Comparison of ENCODE assay signal across 10 mouse cellular contexts in the genomic region with DNA sequence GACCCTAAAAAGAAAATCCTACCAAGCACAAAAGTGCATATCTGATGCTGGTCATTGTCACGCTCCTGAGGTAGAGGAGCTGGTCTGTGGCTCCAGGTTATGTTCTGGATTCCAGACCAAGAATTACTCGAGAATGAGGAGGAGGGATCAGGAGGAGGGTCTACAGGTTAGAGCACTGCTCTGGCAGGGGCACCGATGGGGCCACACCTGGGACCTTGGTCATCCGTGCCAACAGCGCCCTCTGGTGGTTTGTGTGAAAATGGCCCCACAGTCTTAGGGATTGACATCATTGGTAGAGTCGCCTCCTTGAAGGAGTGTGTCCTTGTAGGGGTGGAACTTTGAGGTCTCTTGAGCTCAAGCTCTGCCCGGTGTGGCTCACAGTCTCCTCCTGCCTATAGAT. TPM values are rescaled to one million over a fixed set of nuclear protein-coding genes. Genes with fewer than 3 reads are reported as not detected.
DNase-seq lines count a peak whose midpoint lies in the region; ATAC-seq lines count a peak whose summit lies in the region.
"Had no signal": no experiment of that assay in that cellular context is flagged by ENCODE, and none has a peak within 500 bp of the region (broad histone marks: within the 10 kb centered on the region; RNA-seq: fewer than 3 reads in every experiment).

No protein-coding gene starts in this region.

- ATAC-seq in hindbrain, embryonic 13.5 days (ENCODE audit: low FRiP score), result no peak
- ATAC-seq in hindbrain, embryonic 11.5 days (ENCODE audit: low FRiP score), result no peak

- peaks cover 6% of the 10 kb centered on the region; the same call in 1 of the 2 replicates for H3K4me1 ChIP-seq in hindbrain, embryonic 10.5 days (replicated peaks)
- no peaks in the 10 kb centered on the region for H3K4me1 ChIP-seq in hindbrain, embryonic 13.5 days (replicated peaks)
- no peaks in the 10 kb centered on the region for H3K4me1 ChIP-seq in hindbrain, embryonic 11.5 days (replicated peaks; ENCODE audit: control insufficient read depth, insufficient read depth, low read length)
- H3K4me1 ChIP-seq: limb, embryonic 12.5 days had no signal

- peaks cover 6% of the 10 kb centered on the region; the same call in 1 of the 2 replicates for H3K27me3 ChIP-seq in hindbrain, embryonic 10.5 days (ENCODE audit: insufficient read depth, poor library complexity, severe bottlenecking)
- H3K27me3 ChIP-seq in hindbrain, embryonic 13.5 days, result no peaks in the 10 kb centered on the region
- no peaks in the 10 kb centered on the region for H3K27me3 ChIP-seq in hindbrain, embryonic 11.5 days (ENCODE audit: control insufficient read depth, insufficient read depth, low read length)

- no peak overlapping the region for H3K27ac ChIP-seq in hindbrain, embryonic 10.5 days
- no peak overlapping the region for H3K27ac ChIP-seq in hindbrain, embryonic 13.5 days
- H3K27ac ChIP-seq in hindbrain, embryonic 11.5 days (ENCODE audit: low read depth, low read length), result no peak overlapping the region
- H3K27ac ChIP-seq: limb, embryonic 12.5 days had no signal

- H3K4me3 ChIP-seq in hindbrain, embryonic 10.5 days, result no peak overlapping the region
- H3K4me3 ChIP-seq in hindbrain, embryonic 13.5 days, result no peak overlapping the region
- H3K4me3 ChIP-seq in hindbrain, embryonic 11.5 days (ENCODE audit: low read depth, low read length), result no peak overlapping the region
- H3K4me3 ChIP-seq: limb, embryonic 12.5 days had no signal

- DNase-seq in hindbrain, embryonic 10.5 days (ENCODE audit: low spot score), result peak; percentile 59
- DNase-seq in adrenal gland, adult 18-20 months (ENCODE audit: low spot score in 2 of 2), result peak; percentile 71 to 76
- DNase-seq in embryo, embryonic 10 days (ENCODE audit: low spot score), result peak; percentile 75
- DNase-seq in hindbrain, embryonic 11.5 days (ENCODE audit: low spot score), result peak; percentile 72
- peak; percentile 77 for DNase-seq in liver
- DNase-seq in neural tube, embryonic 10.5 days (ENCODE audit: extremely low spot score, low spot score), result peak; percentile 60
- DNase-seq in thymus, postnatal 10 days (ENCODE audit: low spot score in 2 of 2), result peak; percentile 59 to 84

- H3K4me2 ChIP-seq in hindbrain, embryonic 13.5 days, result no peak overlapping the region
- H3K4me2 ChIP-seq in hindbrain, embryonic 11.5 days (replicated peaks; ENCODE audit: low read depth, low read length), result no peak overlapping the region
- H3K4me2 ChIP-seq: limb, embryonic 12.5 days had no signal

- peaks cover 44% of the 10 kb centered on the region for H3K36me3 ChIP-seq in hindbrain, embryonic 10.5 days
- peaks cover 92% of the 10 kb centered on the region for H3K36me3 ChIP-seq in hindbrain, embryonic 13.5 days
- no peaks in the 10 kb centered on the region; the same call in 1 of the 2 replicates for H3K36me3 ChIP-seq in hindbrain, embryonic 11.5 days (ENCODE audit: control insufficient read depth, insufficient read depth, low read length)
- H3K36me3 ChIP-seq: limb, embryonic 12.5 days had no signal

- 43% methylated on average over 7 of the region's 7 CpGs for WGBS in hindbrain, embryonic 10.5 days
- 37% methylated on average over 7 of the region's 7 CpGs for WGBS in hindbrain, embryonic 13.5 days
- WGBS in hindbrain, embryonic 11.5 days, result 42% methylated on average over 7 of the region's 7 CpGs

- H3K9me3 ChIP-seq in hindbrain, embryonic 10.5 days, result peaks cover under 1% of the 10 kb centered on the region; the same call in 1 of the 2 replicates
- no peaks in the 10 kb centered on the region for H3K9me3 ChIP-seq in hindbrain, embryonic 13.5 days
- no peaks in the 10 kb centered on the region for H3K9me3 ChIP-seq in hindbrain, embryonic 11.5 days (ENCODE audit: control insufficient read depth, low read length)
- H3K9me3 ChIP-seq: limb, embryonic 12.5 days had no signal

- H3K9ac ChIP-seq in hindbrain, embryonic 13.5 days, result no peak overlapping the region
- H3K9ac ChIP-seq in hindbrain, embryonic 11.5 days (ENCODE audit: low read depth, low read length), result no peak overlapping the region
- H3K9ac ChIP-seq: limb, embryonic 12.5 days had no signal

RNA-seq across cellular contexts. Expression of gene Atcay, which starts 12.7 kb away (rescaled TPM):
- 7.6 and 25.9 TPM in 2 replicates for polyA plus RNA-seq in hindbrain, embryonic 10.5 days (2016; fragmentation: Nextera tagmentation; extraction: Ambion mirVana)
- polyA plus RNA-seq in hindbrain, embryonic 13.5 days (2015; fragmentation: Nextera tagmentation; extraction: Ambion mirVana), result 68.1 TPM in 2 replicates
- 1 to 10 TPM; 2.7 to 3.5 TPM for total RNA-seq in adrenal gland, adult 18-20 months (2021)
- polyA plus RNA-seq in hindbrain, embryonic 11.5 days (2014; fragmentation: Nextera tagmentation; extraction: Ambion mirVana), result 22.8 and 23.8 TPM in 2 replicates

RNA-seq across cellular contexts. Expression of gene Zfr2, which starts 15.0 kb away (rescaled TPM):
- polyA plus RNA-seq in hindbrain, embryonic 10.5 days (2016; fragmentation: Nextera tagmentation; extraction: Ambion mirVana), result 5.1 and 6.7 TPM in 2 replicates
- 19.7 and 21.6 TPM in 2 replicates for polyA plus RNA-seq in hindbrain, embryonic 13.5 days (2015; fragmentation: Nextera tagmentation; extraction: Ambion mirVana)
- total RNA-seq in adrenal gland, adult 18-20 months (2021), result 10 to 100 TPM; 16.2 to 17.6 TPM
- 3.4 and 4.3 TPM in 2 replicates for polyA plus RNA-seq in hindbrain, embryonic 11.5 days (2014; fragmentation: Nextera tagmentation; extraction: Ambion mirVana)

RNA-seq across cellular contexts. Expression of gene Nmrk2, which starts 16.1 kb away (rescaled TPM):
- polyA plus RNA-seq in hindbrain, embryonic 10.5 days (2016; fragmentation: Nextera tagmentation; extraction: Ambion mirVana), result not detected in 2 replicates
- polyA plus RNA-seq in hindbrain, embryonic 13.5 days (2015; fragmentation: Nextera tagmentation; extraction: Ambion mirVana), result 0.09 and 0.10 TPM in 2 replicates
- total RNA-seq in adrenal gland, adult 18-20 months (2021), result not detected
- 0.08 TPM in 1 of 2 replicates, not detected in the other for polyA plus RNA-seq in hindbrain, embryonic 11.5 days (2014; fragmentation: Nextera tagmentation; extraction: Ambion mirVana)
- polyA plus RNA-seq: limb, embryonic 12.5 days had no signal

RNA-seq across cellular contexts. Expression of gene 4930442H23Rik, which starts 34.3 kb away (rescaled TPM):
- not detected in 2 replicates for polyA plus RNA-seq in hindbrain, embryonic 10.5 days (2016; fragmentation: Nextera tagmentation; extraction: Ambion mirVana)
- 0.13 and 0.26 TPM in 2 replicates for polyA plus RNA-seq in hindbrain, embryonic 13.5 days (2015; fragmentation: Nextera tagmentation; extraction: Ambion mirVana)
- total RNA-seq in adrenal gland, adult 18-20 months (2021), result not detected
- not detected in 2 replicates for polyA plus RNA-seq in hindbrain, embryonic 11.5 days (2014; fragmentation: Nextera tagmentation; extraction: Ambion mirVana)
- total RNA-seq: adrenal gland, postnatal 4 days had no signal
- polyA plus RNA-seq: limb, embryonic 12.5 days had no signal

RNA-seq across cellular contexts. Expression of gene Matk, which starts 34.8 kb away (rescaled TPM):
- polyA plus RNA-seq in hindbrain, embryonic 10.5 days (2016; fragmentation: Nextera tagmentation; extraction: Ambion mirVana), result 3.9 and 4.9 TPM in 2 replicates
- polyA plus RNA-seq in hindbrain, embryonic 13.5 days (2015; fragmentation: Nextera tagmentation; extraction: Ambion mirVana), result 16.4 and 16.9 TPM in 2 replicates
- total RNA-seq in adrenal gland, adult 18-20 months (2021), result 1 to 10 TPM in 1 of 2 experiments, under 1 TPM in 1; 0.76 to 1.7 TPM
- 3.1 and 3.3 TPM in 2 replicates for polyA plus RNA-seq in hindbrain, embryonic 11.5 days (2014; fragmentation: Nextera tagmentation; extraction: Ambion mirVana)
